In genomic region chr19:3947813-3948212, GRCm38 (mm10) we compare ENCODE assay signal across 34 mouse cellular contexts. TPM values are rescaled to one million over a fixed set of nuclear protein-coding genes. Genes with fewer than 3 reads are reported as not detected.
"Had no signal": no experiment of that assay in that cellular context is flagged by ENCODE, and none has a peak within 500 bp of the region (broad histone marks: within the 10 kb centered on the region; RNA-seq: fewer than 3 reads in every experiment).

No protein-coding gene starts in this region.

- H3K27ac ChIP-seq: limb, embryonic 10.5 days; limb, embryonic 12.5 days; limb, embryonic 13.5 days; limb, embryonic 15.5 days; liver, embryonic 12.5 days; liver, embryonic 13.5 days; liver, embryonic 14.5 days; liver, embryonic 15.5 days; lung, embryonic 15.5 days; macrophage; midbrain, embryonic 10.5 days; midbrain, embryonic 12.5 days; midbrain, embryonic 13.5 days; midbrain, embryonic 15.5 days; neural tube, embryonic 12.5 days had no signal

- H3K27me3 ChIP-seq: liver, embryonic 13.5 days; liver, embryonic 15.5 days; lung, embryonic 15.5 days had no signal

- H3K4me3 ChIP-seq: limb, embryonic 10.5 days; limb, embryonic 12.5 days; limb, embryonic 13.5 days; limb, embryonic 15.5 days; liver, embryonic 12.5 days; liver, embryonic 13.5 days; liver, embryonic 15.5 days; lung, embryonic 15.5 days; megakaryocyte, embryonic 14.5 days; midbrain, embryonic 10.5 days; midbrain, embryonic 12.5 days; midbrain, embryonic 13.5 days; midbrain, embryonic 15.5 days; myocyte; neural tube, embryonic 12.5 days had no signal

- H3K36me3 ChIP-seq: limb, embryonic 10.5 days; limb, embryonic 12.5 days; limb, embryonic 13.5 days; limb, embryonic 15.5 days; liver, embryonic 12.5 days; liver, embryonic 13.5 days; lung, embryonic 15.5 days; midbrain, embryonic 10.5 days; midbrain, embryonic 12.5 days; midbrain, embryonic 13.5 days; midbrain, embryonic 15.5 days; neural tube, embryonic 12.5 days had no signal

- H3K4me1 ChIP-seq: limb, embryonic 12.5 days; limb, embryonic 13.5 days; lung, embryonic 15.5 days; midbrain, embryonic 12.5 days; midbrain, embryonic 15.5 days; neural tube, embryonic 12.5 days had no signal

- DNase-seq: left cerebral cortex, postnatal 4 days; liver; liver, embryonic 13.5 days; liver, postnatal 0 days; lung, adult 18-20 months; lung, adult 2 months; lung, embryonic 14.5 days; lung, postnatal 10 days; lung, postnatal 14 days; lung, postnatal 36 days; lung, postnatal 4 days; midbrain, embryonic 14.5 days had no signal

RNA-seq across cellular contexts. Expression of gene Aldh3b3, which starts 10.6 kb away (rescaled TPM):
- polyA plus RNA-seq: limb, embryonic 10.5 days; limb, embryonic 11.5 days; limb, embryonic 12.5 days; liver, embryonic 11.5 days; liver, embryonic 12.5 days; liver, embryonic 13.5 days; lung, embryonic 14.5 days; macrophage; midbrain, embryonic 10.5 days; midbrain, embryonic 11.5 days; midbrain, embryonic 12.5 days; midbrain, embryonic 13.5 days; midbrain, embryonic 14.5 days; midbrain, embryonic 15.5 days; midbrain, embryonic 16.5 days; midbrain, postnatal 0 days; neural tube, embryonic 11.5 days; neural tube, embryonic 12.5 days had no signal

RNA-seq across cellular contexts. Expression of gene Aldh3b2, which starts 24.3 kb away (rescaled TPM):
- polyA plus RNA-seq: macrophage had no signal
